ENCODE assay signal across 10 mouse cellular contexts in the genomic region with DNA sequence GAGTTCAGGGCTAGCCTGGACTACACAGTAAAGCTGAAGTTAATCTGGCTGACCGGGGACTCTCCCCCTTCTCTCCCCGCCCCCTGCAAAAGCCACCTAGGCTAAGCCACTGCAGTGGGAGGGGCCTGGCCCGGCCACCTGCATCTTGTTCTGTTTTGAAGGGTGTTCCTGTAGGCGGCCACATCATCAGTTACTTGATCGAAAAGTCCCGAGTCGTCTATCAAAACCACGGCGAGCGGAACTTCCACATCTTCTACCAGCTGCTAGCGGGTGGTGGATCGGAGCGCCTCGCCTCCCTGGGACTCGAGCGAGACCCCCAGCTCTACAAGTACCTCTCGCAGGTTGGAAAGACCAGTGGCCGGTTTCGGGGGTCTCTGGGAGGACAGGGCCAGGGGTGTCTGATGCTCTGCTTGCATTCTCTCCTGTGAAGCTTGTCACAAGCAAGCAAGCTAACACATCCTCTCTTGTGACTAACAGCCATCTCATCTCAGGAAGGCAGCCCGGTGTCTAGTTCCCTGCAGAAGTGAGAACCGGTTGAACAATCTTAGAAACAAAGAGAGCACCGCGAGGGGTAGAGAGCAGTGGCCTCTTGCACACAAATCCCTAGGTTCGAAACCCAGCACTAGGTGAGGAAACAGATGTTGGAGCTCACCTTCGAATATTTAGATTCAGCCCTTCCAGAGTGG. TPM values are rescaled to one million over a fixed set of nuclear protein-coding genes. Genes with fewer than 3 reads are reported as not detected.
DNase-seq lines count a peak whose midpoint lies in the region; ATAC-seq and TF ChIP-seq lines count a peak whose summit lies in the region.
"Had no signal": no experiment of that assay in that cellular context is flagged by ENCODE, and none has a peak within 500 bp of the region (broad histone marks: within the 10 kb centered on the region; RNA-seq: fewer than 3 reads in every experiment).

No protein-coding gene starts in this region.

- no peaks in the 10 kb centered on the region for H3K36me3 ChIP-seq in lung, embryonic 15.5 days
- H3K36me3 ChIP-seq in forebrain, postnatal 0 days (ENCODE audit: insufficient read depth): no peaks in the 10 kb centered on the region
- H3K36me3 ChIP-seq: forebrain, embryonic 12.5 days had no signal

- no peak overlapping the region for H3K4me3 ChIP-seq in lung, embryonic 15.5 days
- H3K4me3 ChIP-seq in lung, adult 2 months (replicated peaks; ENCODE audit: extremely low read depth, low read depth, low read length): no peak overlapping the region
- H3K4me3 ChIP-seq in bone marrow, adult 2 months (replicated peaks; ENCODE audit: control insufficient read depth, low read depth, low read length): no peak overlapping the region
- H3K4me3 ChIP-seq in forebrain, postnatal 0 days (ENCODE audit: low read depth, low read length): no peak overlapping the region
- H3K4me3 ChIP-seq: forebrain, embryonic 12.5 days had no signal

- 50% methylated on average over 25 of the region's 25 CpGs for WGBS in lung, embryonic 15.5 days
- 51% methylated on average over 25 of the region's 25 CpGs for WGBS in lung, adult 2 months
- 9% methylated on average over 25 of the region's 25 CpGs for WGBS in bone marrow, adult 2 months
- WGBS in forebrain, postnatal 0 days: 63% methylated on average over 25 of the region's 25 CpGs

- DNase-seq in lung, adult 2 months: no peak
- DNase-seq in thymus, postnatal 10 days (ENCODE audit: low spot score in 2 of 2): peak; percentile 33 to 40
- no peak for DNase-seq in layer of hippocampus, postnatal 25 days (ENCODE audit: extremely low spot score in 1 of 2, low spot score in 1 of 2)
- no peak for DNase-seq in forebrain, postnatal 0 days
- DNase-seq: cerebellum, adult 11 months; kidney, adult 11 months had no signal

- H3K27ac ChIP-seq in lung, embryonic 15.5 days: no peak overlapping the region
- H3K27ac ChIP-seq in bone marrow, adult 2 months (ENCODE audit: control insufficient read depth, insufficient read depth, low read depth, low read length, poor library complexity): peak overlapping the region; percentile 19; the same call in 1 of the 2 replicates
- no peak overlapping the region for H3K27ac ChIP-seq in forebrain, postnatal 0 days (ENCODE audit: low read depth, low read length)
- H3K27ac ChIP-seq: forebrain, embryonic 12.5 days had no signal

- no peaks in the 10 kb centered on the region for H3K27me3 ChIP-seq in lung, embryonic 15.5 days
- H3K27me3 ChIP-seq in forebrain, postnatal 0 days (ENCODE audit: insufficient read depth, low read length): peaks cover 3% of the 10 kb centered on the region; the same call in 1 of the 2 replicates

- no peak for TF ChIP-seq POLR2A in lung, adult 2 months (IDR thresholded peaks at IDR 0.05; ENCODE audit: borderline replicate concordance, extremely low read depth, low read depth, low read length)
- TF ChIP-seq POLR2A in bone marrow, adult 2 months (IDR thresholded peaks at IDR 0.05; ENCODE audit: borderline replicate concordance, control insufficient read depth, low read depth, low read length): 0 out of 2 replicates have a peak, but pooled peaks have one; percentile 21

- H3K9ac ChIP-seq in lung, embryonic 15.5 days: no peak overlapping the region
- no peak overlapping the region for H3K9ac ChIP-seq in forebrain, postnatal 0 days
- H3K9ac ChIP-seq: forebrain, embryonic 12.5 days had no signal

- no peak for TF ChIP-seq CTCF in lung, adult 2 months (IDR thresholded peaks at IDR 0.05; ENCODE audit: insufficient read depth, low read length)
- no peak for TF ChIP-seq CTCF in bone marrow, adult 2 months (IDR thresholded peaks at IDR 0.05; ENCODE audit: control insufficient read depth, insufficient read depth, low read length)
- no peak for TF ChIP-seq CTCF in forebrain, postnatal 0 days (IDR thresholded peaks at IDR 0.05; ENCODE audit: low read depth)

- no peak for ATAC-seq in lung, embryonic 15.5 days (ENCODE audit: borderline replicate concordance, extremely low read depth, low FRiP score, low TSS enrichment)
- peak; percentile 29; the same call in 1 of the 2 replicates for ATAC-seq in megakaryocyte progenitor cell, adult 5-6 weeks (replicated peaks; ENCODE audit: poor library complexity)
- ATAC-seq in forebrain, postnatal 0 days: no peak

- H3K4me1 ChIP-seq in lung, embryonic 15.5 days: 0 out of 2 replicates have a peak, but pooled peaks cover 7% of the 10 kb centered on the region
- H3K4me1 ChIP-seq in lung, adult 2 months (ENCODE audit: control insufficient read depth, insufficient read depth, low read length): no peaks in the 10 kb centered on the region
- H3K4me1 ChIP-seq in bone marrow, adult 2 months (ENCODE audit: control insufficient read depth, insufficient read depth, low read length): no peaks in the 10 kb centered on the region; the same call in 1 of the 2 replicates
- H3K4me1 ChIP-seq in forebrain, postnatal 0 days (ENCODE audit: insufficient read depth): no peaks in the 10 kb centered on the region

- no peaks in the 10 kb centered on the region for H3K9me3 ChIP-seq in lung, embryonic 15.5 days
- no peaks in the 10 kb centered on the region for H3K9me3 ChIP-seq in forebrain, postnatal 0 days (ENCODE audit: low read length)
- H3K9me3 ChIP-seq: forebrain, embryonic 12.5 days had no signal

- peak overlapping the region; percentile 34; the same call in 1 of the 2 replicates for H3K4me2 ChIP-seq in lung, embryonic 15.5 days
- no peak overlapping the region for H3K4me2 ChIP-seq in forebrain, postnatal 0 days (ENCODE audit: low read depth)

RNA-seq across cellular contexts. Expression of a gene that starts 34.3 kb away (rescaled TPM):
- 3.5 and 4.6 TPM in 2 replicates for polyA plus RNA-seq in lung, embryonic 15.5 days (2015; fragmentation: Nextera tagmentation; extraction: Ambion mirVana)
- 2.1 and 2.8 TPM in 2 replicates for polyA plus RNA-seq in lung, adult 2 months (2012; rRNA removed)
- polyA plus RNA-seq in bone marrow, adult 2 months (2011; ENCODE audit: insufficient read depth, insufficient read length, low replicate concordance, missing spikeins): 0.61 and 2.1 TPM in 2 replicates
- 1.5 and 1.6 TPM in 2 replicates for total RNA-seq in megakaryocyte progenitor cell, adult 5-6 weeks (2015)
- 0.58 and 2.0 TPM in 2 replicates for total RNA-seq in megakaryocyte progenitor cell, adult 5-6 weeks (2017)
- 1 to 10 TPM; 2.4 to 2.7 TPM for total RNA-seq in layer of hippocampus, postnatal 25 days (2021)
- total RNA-seq in forebrain, postnatal 0 days (2014; rRNA removed): 0.67 and 0.77 TPM in 2 replicates
- polyA plus RNA-seq in forebrain, postnatal 0 days (2015; fragmentation: Nextera tagmentation; extraction: Ambion mirVana): 0.44 and 0.63 TPM in 2 replicates

RNA-seq across cellular contexts. Expression of a gene that starts 49.6 kb away (rescaled TPM):
- polyA plus RNA-seq in lung, embryonic 15.5 days (2015; fragmentation: Nextera tagmentation; extraction: Ambion mirVana): 1.4 and 1.7 TPM in 2 replicates
- 1.1 and 1.2 TPM in 2 replicates for polyA plus RNA-seq in lung, adult 2 months (2012; rRNA removed)
- not detected in 2 replicates for polyA plus RNA-seq in bone marrow, adult 2 months (2011; ENCODE audit: insufficient read depth, insufficient read length, low replicate concordance, missing spikeins)
- total RNA-seq in megakaryocyte progenitor cell, adult 5-6 weeks (2015): not detected in 2 replicates
- not detected in 2 replicates for total RNA-seq in megakaryocyte progenitor cell, adult 5-6 weeks (2017)
- total RNA-seq in layer of hippocampus, postnatal 25 days (2021): not detected
- 0.62 and 0.67 TPM in 2 replicates for total RNA-seq in forebrain, postnatal 0 days (2014; rRNA removed)
- polyA plus RNA-seq in forebrain, postnatal 0 days (2015; fragmentation: Nextera tagmentation; extraction: Ambion mirVana): 0.52 and 0.76 TPM in 2 replicates

RNA-seq across cellular contexts. Expression of a gene that starts 57.1 kb away (rescaled TPM):
- 169 and 176 TPM in 2 replicates for polyA plus RNA-seq in lung, embryonic 15.5 days (2015; fragmentation: Nextera tagmentation; extraction: Ambion mirVana)
- polyA plus RNA-seq in lung, adult 2 months (2012; rRNA removed): 278 and 318 TPM in 2 replicates
- polyA plus RNA-seq in bone marrow, adult 2 months (2011; ENCODE audit: insufficient read depth, insufficient read length, low replicate concordance, missing spikeins): 17.4 and 29.7 TPM in 2 replicates
- total RNA-seq in megakaryocyte progenitor cell, adult 5-6 weeks (2015): 17.8 and 19.8 TPM in 2 replicates
- total RNA-seq in megakaryocyte progenitor cell, adult 5-6 weeks (2017): 35.8 and 38.6 TPM in 2 replicates
- total RNA-seq in layer of hippocampus, postnatal 25 days (2021): 10 to 100 TPM; 46.2 to 49.5 TPM
- total RNA-seq in forebrain, postnatal 0 days (2014; rRNA removed): 61.6 and 63.0 TPM in 2 replicates
- 69.7 and 74.1 TPM in 2 replicates for polyA plus RNA-seq in forebrain, postnatal 0 days (2015; fragmentation: Nextera tagmentation; extraction: Ambion mirVana)

RNA-seq across cellular contexts. Expression of a gene that starts 57.2 kb away (rescaled TPM):
- 43.4 and 46.5 TPM in 2 replicates for polyA plus RNA-seq in lung, embryonic 15.5 days (2015; fragmentation: Nextera tagmentation; extraction: Ambion mirVana)
- 69.2 and 74.3 TPM in 2 replicates for polyA plus RNA-seq in lung, adult 2 months (2012; rRNA removed)
- polyA plus RNA-seq in bone marrow, adult 2 months (2011; ENCODE audit: insufficient read depth, insufficient read length, low replicate concordance, missing spikeins): 27.8 and 51.0 TPM in 2 replicates
- 26.5 and 26.6 TPM in 2 replicates for total RNA-seq in megakaryocyte progenitor cell, adult 5-6 weeks (2015)
- total RNA-seq in megakaryocyte progenitor cell, adult 5-6 weeks (2017): 16.7 and 18.5 TPM in 2 replicates
- 10 to 100 TPM; 83.4 to 89.8 TPM for total RNA-seq in layer of hippocampus, postnatal 25 days (2021)
- total RNA-seq in forebrain, postnatal 0 days (2014; rRNA removed): 45.1 and 46.8 TPM in 2 replicates
- polyA plus RNA-seq in forebrain, postnatal 0 days (2015; fragmentation: Nextera tagmentation; extraction: Ambion mirVana): 31.0 and 35.2 TPM in 2 replicates

Comparison
In these comparisons a context has a peak if more than half of its experiments do, and no peak if none do; other contexts are left out.
1. DNase-seq: peak in thymus, postnatal 10 days (2 of 2); none in lung, adult 2 months (single experiment), layer of hippocampus, postnatal 25 days (0 of 2) and forebrain, postnatal 0 days (single experiment).